Mouse (Mus musculus): ENCODE measurements around the gene Majin. TPM values are rescaled to one million over a fixed set of nuclear protein-coding genes. Genes with fewer than 3 reads are reported as not detected.
A peak's percentile ranks its signal among the peaks of the same experiment; 100 is the strongest.

Gene Majin
- not detected in 2 replicates for polyA plus RNA-seq (2014; fragmentation: Nextera tagmentation; extraction: Ambion mirVana)

- Histone ChIP-seq H3K9me3 (replicated peaks; ENCODE audit: control insufficient read depth, low read length) (no peaks in the 10 kb centered on the region), H3K36me3 (replicated peaks; ENCODE audit: control insufficient read depth, insufficient read depth, low read depth, low read length) (no peaks in the 10 kb centered on the region), H3K4me3 (ENCODE audit: low read depth, low read length) (no peak within 1 kb of the TSS), H3K9ac (replicated peaks; ENCODE audit: low read length) (no peak within 1 kb of the TSS), H3K27ac (replicated peaks; ENCODE audit: low read depth, low read length) (no peak within 1 kb of the TSS), H3K4me2 (ENCODE audit: low read depth, low read length) (no peak within 1 kb of the TSS), H3K4me1 (ENCODE audit: control insufficient read depth, insufficient read depth, low read length) (no peaks in the 10 kb centered on the region), H3K27me3 (ENCODE audit: control insufficient read depth, insufficient read depth, low read length) (no peaks in the 10 kb centered on the region)
- WGBS: 88% methylated on average over 23 of the region's 23 CpGs
- ATAC-seq (replicated peaks; ENCODE audit: insufficient number of reproducible peaks, low FRiP score, low TSS enrichment, low read depth): no peak
- DNase-seq (ENCODE audit: low spot score): no peak
Observed at GRCm38 (mm10) chr19:6184131-6184530, at the start of gene Majin. TSS of gene Majin (plus strand) at chr19:6184388.

- ATAC-seq (replicated peaks; ENCODE audit: insufficient number of reproducible peaks, low FRiP score, low TSS enrichment, low read depth): no peak
- no peaks in the 10 kb centered on the region for H3K27me3 ChIP-seq (ENCODE audit: control insufficient read depth, insufficient read depth, low read length)
- 0 out of 2 replicates have a peak overlapping the region, but pooled peaks have one; percentile 9 for H3K9ac ChIP-seq (replicated peaks; ENCODE audit: low read length)
- no peak overlapping the region for H3K27ac ChIP-seq (replicated peaks; ENCODE audit: low read depth, low read length)
- no peaks in the 10 kb centered on the region for H3K4me1 ChIP-seq (ENCODE audit: control insufficient read depth, insufficient read depth, low read length)
- DNase-seq (ENCODE audit: low spot score): no peak
- H3K9me3 ChIP-seq (replicated peaks; ENCODE audit: control insufficient read depth, low read length): no peaks in the 10 kb centered on the region
- no peak overlapping the region for H3K4me3 ChIP-seq (ENCODE audit: low read depth, low read length)
- H3K4me2 ChIP-seq (ENCODE audit: low read depth, low read length): no peak overlapping the region
- H3K36me3 ChIP-seq (replicated peaks; ENCODE audit: control insufficient read depth, insufficient read depth, low read depth, low read length): no peaks in the 10 kb centered on the region; the same call in 1 of the 2 replicates
- 81% methylated on average over 3 of the region's 3 CpGs for WGBS
Observed at GRCm38 (mm10) chr19:6136397-6136796, 47.8 kb upstream of the Majin start.

DNA sequence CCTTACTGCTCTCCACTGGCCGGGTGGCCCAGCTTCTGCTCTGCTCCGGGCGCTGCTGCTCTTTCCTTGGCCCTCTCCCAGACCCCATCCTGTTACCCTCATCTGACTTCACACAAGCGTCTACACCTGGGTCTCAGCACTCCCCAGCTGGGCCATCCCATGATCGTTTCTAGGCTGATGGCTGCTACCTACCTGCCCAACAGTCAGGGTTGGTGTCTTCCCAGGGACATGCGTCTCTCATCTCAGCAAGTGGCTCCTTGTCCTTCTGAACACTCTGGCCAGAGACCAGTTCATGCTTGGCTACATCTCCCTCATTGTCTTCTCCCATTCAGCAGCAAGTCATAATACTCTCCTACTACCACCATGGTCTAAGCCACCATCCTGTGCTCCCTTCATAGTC lies 44.5 kb upstream of the Majin start:
- 96% methylated on average over 6 of the region's 6 CpGs for WGBS
- Histone ChIP-seq H3K27me3 (ENCODE audit: control insufficient read depth, insufficient read depth, low read length) (no peaks in the 10 kb centered on the region), H3K36me3 (replicated peaks; ENCODE audit: control insufficient read depth, insufficient read depth, low read depth, low read length) (no peaks in the 10 kb centered on the region; the same call in 1 of the 2 replicates), H3K4me1 (ENCODE audit: control insufficient read depth, insufficient read depth, low read length) (no peaks in the 10 kb centered on the region), H3K4me2 (ENCODE audit: low read depth, low read length) (peak overlapping the region; percentile 82), H3K9me3 (replicated peaks; ENCODE audit: control insufficient read depth, low read length) (no peaks in the 10 kb centered on the region), H3K9ac (replicated peaks; ENCODE audit: low read length) (no peak overlapping the region; the same call in none of the 2 replicates), H3K27ac (replicated peaks; ENCODE audit: low read depth, low read length) (no peak overlapping the region), H3K4me3 (ENCODE audit: low read depth, low read length) (peak overlapping the region; percentile 3; the same call in 1 of the 2 replicates)
- ATAC-seq (replicated peaks; ENCODE audit: insufficient number of reproducible peaks, low FRiP score, low TSS enrichment, low read depth) (no peak), DNase-seq (ENCODE audit: low spot score) (no peak)

DNA sequence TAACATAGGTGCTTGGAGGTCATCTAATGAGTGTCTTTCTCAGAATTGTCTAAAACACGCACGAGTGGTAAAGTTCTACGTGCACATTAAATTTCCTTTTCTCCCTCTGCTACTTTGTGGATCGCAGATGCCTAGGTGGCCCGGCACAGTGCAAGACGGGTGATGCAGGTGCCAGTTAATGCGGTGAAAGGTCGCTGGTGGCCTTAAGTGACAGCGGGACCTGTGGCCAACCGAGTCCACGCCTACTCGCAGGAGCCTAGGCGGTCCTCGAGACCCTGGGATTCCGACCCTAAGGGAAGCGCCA lies 43.9 kb upstream of the Majin start:
- no peak for DNase-seq (ENCODE audit: low spot score)
- no peak for ATAC-seq (replicated peaks; ENCODE audit: insufficient number of reproducible peaks, low FRiP score, low TSS enrichment, low read depth)
- peak overlapping the region; percentile 87 for H3K9ac ChIP-seq (replicated peaks; ENCODE audit: low read length)
- H3K27me3 ChIP-seq (ENCODE audit: control insufficient read depth, insufficient read depth, low read length): no peaks in the 10 kb centered on the region
- no peaks in the 10 kb centered on the region; the same call in 1 of the 2 replicates for H3K36me3 ChIP-seq (replicated peaks; ENCODE audit: control insufficient read depth, insufficient read depth, low read depth, low read length)
- peak overlapping the region; percentile 82 for H3K4me2 ChIP-seq (ENCODE audit: low read depth, low read length)
- H3K9me3 ChIP-seq (replicated peaks; ENCODE audit: control insufficient read depth, low read length): no peaks in the 10 kb centered on the region
- peak overlapping the region; percentile 95 for H3K27ac ChIP-seq (replicated peaks; ENCODE audit: low read depth, low read length)
- no peaks in the 10 kb centered on the region for H3K4me1 ChIP-seq (ENCODE audit: control insufficient read depth, insufficient read depth, low read length)
- whole genome bisulfite sequencing: 8% methylated on average over 16 of the region's 16 CpGs
- peak overlapping the region; percentile 66 for H3K4me3 ChIP-seq (ENCODE audit: low read depth, low read length)

DNA sequence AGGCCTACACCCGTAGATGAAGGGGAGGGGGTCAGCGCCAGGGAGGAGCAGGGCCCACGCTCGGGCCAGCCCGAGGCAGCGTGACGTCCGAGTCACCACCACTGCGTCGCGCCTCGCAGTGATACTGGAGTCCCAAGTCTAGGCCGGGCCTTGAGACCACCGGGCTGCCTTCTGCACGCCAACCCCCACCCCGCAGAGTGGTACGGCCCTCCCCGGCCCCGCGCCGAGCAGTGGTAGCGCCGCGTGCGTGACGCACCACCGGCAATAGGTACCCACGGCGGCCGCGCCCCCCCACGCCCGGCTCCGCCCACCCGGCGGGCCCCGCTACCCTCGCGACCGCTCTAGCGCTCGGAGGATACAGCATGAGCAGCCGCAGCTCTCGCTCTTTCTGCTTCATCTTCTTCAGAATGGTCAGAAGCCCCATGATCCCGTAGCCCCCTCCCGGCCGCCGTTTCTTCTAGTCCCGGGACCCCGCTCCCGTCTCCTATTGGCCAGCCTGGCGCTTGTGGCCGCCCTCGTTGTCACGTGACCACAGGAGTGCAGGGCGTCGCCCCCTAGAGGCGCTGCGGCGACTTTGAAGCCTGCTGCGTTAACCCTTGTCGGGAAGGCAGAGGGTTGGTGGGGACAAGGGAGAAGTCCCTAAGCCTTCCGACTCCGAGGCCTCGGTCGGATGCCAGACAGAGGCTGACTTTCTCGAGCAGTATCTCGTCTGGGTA lies 43.4 kb upstream of the Majin start, which contains the start of gene Batf2:
Batf2 (plus strand) TSS at position 306 of the 716 bp plus-strand sequence.
- Histone ChIP-seq H3K36me3 (replicated peaks; ENCODE audit: control insufficient read depth, insufficient read depth, low read depth, low read length) (no peaks in the 10 kb centered on the region), H3K9me3 (replicated peaks; ENCODE audit: control insufficient read depth, low read length) (no peaks in the 10 kb centered on the region)

DNA sequence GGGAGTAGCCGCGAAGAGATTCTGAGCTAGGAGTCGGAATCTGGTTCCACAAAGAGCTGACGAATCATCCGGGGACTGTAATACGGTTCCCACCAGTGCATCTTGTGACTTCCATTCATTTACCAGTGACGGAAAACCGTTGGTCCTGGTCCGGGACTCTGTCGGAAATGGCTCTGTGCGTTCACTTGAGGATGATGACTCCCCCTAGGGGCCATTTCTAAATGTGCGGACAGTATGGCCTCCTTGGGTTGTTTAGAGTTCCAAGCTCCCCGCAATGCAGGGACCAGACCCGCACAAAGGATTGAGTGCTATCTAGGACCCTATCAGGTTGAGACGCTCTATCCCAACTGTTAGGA lies 42.8 kb upstream of the Majin start, which contains the start of gene Arl2:
Arl2 (minus strand) TSS at position 155 of the 356 bp plus-strand sequence.
- Histone ChIP-seq H3K4me3 (ENCODE audit: low read depth, low read length) (peak within 1 kb of the TSS; percentile 66), H3K27me3 (ENCODE audit: control insufficient read depth, insufficient read depth, low read length) (no peaks in the 10 kb centered on the region), H3K27ac (replicated peaks; ENCODE audit: low read depth, low read length) (peak within 1 kb of the TSS; percentile 95), H3K4me1 (ENCODE audit: control insufficient read depth, insufficient read depth, low read length) (no peaks in the 10 kb centered on the region), H3K9ac (replicated peaks; ENCODE audit: low read length) (peak within 1 kb of the TSS; percentile 87), H3K4me2 (ENCODE audit: low read depth, low read length) (peak within 1 kb of the TSS; percentile 82), H3K36me3 (replicated peaks; ENCODE audit: control insufficient read depth, insufficient read depth, low read depth, low read length) (no peaks in the 10 kb centered on the region), H3K9me3 (replicated peaks; ENCODE audit: control insufficient read depth, low read length) (no peaks in the 10 kb centered on the region)
- WGBS: under 1% methylated on average over 15 of the region's 15 CpGs
- DNase-seq (ENCODE audit: low spot score): peak; percentile 93
- peak; percentile 63 for ATAC-seq (replicated peaks; ENCODE audit: insufficient number of reproducible peaks, low FRiP score, low TSS enrichment, low read depth)

More for the DNA sequence above, 43.4 kb upstream of the Majin start, which contains the start of gene Batf2:
- DNase-seq (ENCODE audit: low spot score) (peak; percentile 98), ATAC-seq (replicated peaks; ENCODE audit: insufficient number of reproducible peaks, low FRiP score, low TSS enrichment, low read depth) (peak; percentile 90)
- no peaks in the 10 kb centered on the region for H3K4me1 ChIP-seq (ENCODE audit: control insufficient read depth, insufficient read depth, low read length)
- peak within 1 kb of the TSS; percentile 95 for H3K27ac ChIP-seq (replicated peaks; ENCODE audit: low read depth, low read length)
- peak within 1 kb of the TSS; percentile 66 for H3K4me3 ChIP-seq (ENCODE audit: low read depth, low read length)
- WGBS: under 1% methylated on average over 66 of the region's 68 CpGs
- H3K4me2 ChIP-seq (ENCODE audit: low read depth, low read length): peak within 1 kb of the TSS; percentile 82
- peak within 1 kb of the TSS; percentile 87 for H3K9ac ChIP-seq (replicated peaks; ENCODE audit: low read length)
- no peaks in the 10 kb centered on the region for H3K27me3 ChIP-seq (ENCODE audit: control insufficient read depth, insufficient read depth, low read length)

- no peaks in the 10 kb centered on the region for H3K9me3 ChIP-seq (replicated peaks; ENCODE audit: control insufficient read depth, low read length)
- no peak overlapping the region for H3K27ac ChIP-seq (replicated peaks; ENCODE audit: low read depth, low read length)
- no peak overlapping the region for H3K4me3 ChIP-seq (ENCODE audit: low read depth, low read length)
- no peaks in the 10 kb centered on the region for H3K27me3 ChIP-seq (ENCODE audit: control insufficient read depth, insufficient read depth, low read length)
- no peak overlapping the region for H3K4me2 ChIP-seq (ENCODE audit: low read depth, low read length)
- no peaks in the 10 kb centered on the region for H3K4me1 ChIP-seq (ENCODE audit: control insufficient read depth, insufficient read depth, low read length)
- H3K9ac ChIP-seq (replicated peaks; ENCODE audit: low read length): no peak overlapping the region
- 76% methylated on average over 5 of the region's 5 CpGs for WGBS
- ATAC-seq (replicated peaks; ENCODE audit: insufficient number of reproducible peaks, low FRiP score, low TSS enrichment, low read depth) (no peak), DNase-seq (ENCODE audit: low spot score) (no peak)
- no peaks in the 10 kb centered on the region for H3K36me3 ChIP-seq (replicated peaks; ENCODE audit: control insufficient read depth, insufficient read depth, low read depth, low read length)
Observed at GRCm38 (mm10) chr19:6144842-6145241, 39.3 kb upstream of the Majin start.

- ATAC-seq (replicated peaks; ENCODE audit: insufficient number of reproducible peaks, low FRiP score, low TSS enrichment, low read depth) (no peak), DNase-seq (ENCODE audit: low spot score) (no peak)
- 78% methylated on average over 9 of the region's 9 CpGs for WGBS
Observed at GRCm38 (mm10) chr19:6155174-6155573, 29.0 kb upstream of the Majin start.

More at GRCm38 (mm10) chr19:6155174-6155573, 29.0 kb upstream of the Majin start:
- H3K9me3 ChIP-seq (replicated peaks; ENCODE audit: control insufficient read depth, low read length): no peaks in the 10 kb centered on the region
- H3K4me2 ChIP-seq (ENCODE audit: low read depth, low read length): no peak overlapping the region
- H3K4me1 ChIP-seq (ENCODE audit: control insufficient read depth, insufficient read depth, low read length): no peaks in the 10 kb centered on the region
- H3K9ac ChIP-seq (replicated peaks; ENCODE audit: low read length): no peak overlapping the region
- no peaks in the 10 kb centered on the region for H3K36me3 ChIP-seq (replicated peaks; ENCODE audit: control insufficient read depth, insufficient read depth, low read depth, low read length)
- no peak overlapping the region for H3K27ac ChIP-seq (replicated peaks; ENCODE audit: low read depth, low read length)
- H3K4me3 ChIP-seq (ENCODE audit: low read depth, low read length): no peak overlapping the region
- H3K27me3 ChIP-seq (ENCODE audit: control insufficient read depth, insufficient read depth, low read length): no peaks in the 10 kb centered on the region
